Mouse (Mus musculus) layer of hippocampus, adult 2 months (tissue): ENCODE results near the gene Ift74. TPM values are rescaled to one million over a fixed set of nuclear protein-coding genes. Genes with fewer than 3 reads are reported as not detected.

Source experiments
- DNase-seq, 2 experiments: peaks; one replicate each; pipeline ENCODE4 v3.0.0; 2022; ENCODE audit warnings: low spot score in 2 of 2
- H3K27ac ChIP-seq: fragments of 200-600 bp; 2 replicates; pipeline ENCODE4 v1.8.1; 2022
- H3K4me3 ChIP-seq: fragments of 200-600 bp; 2 replicates; pipeline ENCODE4 v1.8.1; 2022; ENCODE audit warnings: mild to moderate bottlenecking
- CTCF ChIP-seq: fragments of 200-600 bp; conservative IDR thresholded peaks from 2 replicates; pipeline ENCODE4 v1.8.1; 2022; ENCODE audit warnings: antibody characterized with exemption, mild to moderate bottlenecking, moderate library complexity
- long read RNA-seq, 2 experiments: library from polyadenylated mRNA; stranded (forward); transcript quantifications; one replicate each; pipeline ENCODE4 v2.0.0; 2021; ENCODE audit warnings: borderline mapping rate in 2 of 2
- total RNA-seq, 2 experiments: library from RNA; stranded (reverse); gene quantifications; 2 replicates each; pipeline ENCODE4 v1.2.3; 2021

Gene Ift74
- 10 to 100 TPM; 26.0 to 28.4 TPM for total RNA-seq
- long read RNA-seq, experiment 1, transcript Ift74-201 (20 exons, 2,139 nt) = major isoform, 28 of 36 reads
- long read RNA-seq, experiment 1, partial matches to known transcripts = 0 of 36 reads
- long read RNA-seq, experiment 1, other reads (novel, unspliced or antisense) = 8 of 36 reads
- long read RNA-seq, experiment 2, transcript Ift74-201 (20 exons, 2,139 nt) = major isoform, 29 of 50 reads
- long read RNA-seq, experiment 2, partial matches to known transcripts = 2 of 50 reads
- long read RNA-seq, experiment 2, other reads (novel, unspliced or antisense) = 19 of 50 reads

DNA sequence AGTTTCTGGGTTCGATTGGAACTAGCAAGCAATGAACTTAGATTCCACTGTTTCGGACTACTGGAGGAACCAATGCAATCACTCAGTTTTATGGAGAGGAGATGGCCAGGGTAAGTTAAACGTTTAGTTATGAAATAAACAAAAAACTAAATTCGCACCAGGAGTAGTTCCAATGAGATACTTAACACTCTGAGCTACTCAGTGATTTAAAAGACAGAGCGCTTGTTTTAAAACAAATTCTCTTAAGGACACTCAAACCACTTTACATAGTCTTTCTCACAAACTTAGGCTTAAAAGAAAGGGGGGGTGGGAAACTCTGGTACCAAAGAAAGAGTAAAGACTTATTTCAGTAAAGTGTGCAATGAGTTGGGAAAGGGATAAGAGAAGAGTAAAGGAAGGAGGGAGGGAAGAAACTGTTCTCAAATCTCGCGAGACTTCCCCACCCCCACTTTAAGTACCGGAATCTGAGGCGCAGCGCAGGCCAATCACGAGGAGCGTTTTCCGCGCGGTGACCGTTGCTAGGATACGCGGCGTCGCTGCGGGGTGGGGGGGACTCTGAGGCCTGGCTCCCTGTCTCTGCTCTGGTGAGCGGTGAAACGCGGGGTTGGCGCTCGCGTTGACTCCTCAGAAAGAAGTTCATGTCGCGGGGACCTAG, at the start of gene Ift74:
TSS of gene Ift74 (plus strand) at position 520 of the 655 bp plus-strand sequence.
- H3K4me3 ChIP-seq = peak within 1 kb of the TSS; percentile 83
- DNase-seq = peak; percentile 94 to 96
- TF ChIP-seq CTCF = no peak
- H3K27ac ChIP-seq = peak within 1 kb of the TSS; percentile 88

DNA sequence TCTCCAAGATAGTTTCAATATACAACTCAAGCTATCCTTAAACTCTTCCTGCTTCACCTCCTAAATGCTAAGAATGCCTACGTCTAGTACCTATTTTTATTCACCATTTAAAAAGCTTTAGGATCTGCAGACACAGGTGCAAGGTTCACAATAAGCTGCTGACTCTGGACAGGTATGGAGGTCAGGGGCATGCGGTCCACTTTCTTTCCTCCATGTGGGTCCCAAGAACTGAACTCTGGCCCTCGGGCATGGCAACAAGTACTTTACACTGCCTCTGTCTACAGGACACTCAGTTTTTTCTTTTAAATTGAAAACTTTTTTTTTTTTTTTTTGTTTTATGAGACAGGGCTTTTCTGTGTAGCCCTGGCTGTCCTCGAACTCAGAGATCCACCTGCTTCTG, 41.6 kb upstream of the Ift74 start:
- Histone ChIP-seq H3K27ac (no peak overlapping the region), H3K4me3 (no peak overlapping the region)
- no peak for DNase-seq
- no peak for TF ChIP-seq CTCF

DNA sequence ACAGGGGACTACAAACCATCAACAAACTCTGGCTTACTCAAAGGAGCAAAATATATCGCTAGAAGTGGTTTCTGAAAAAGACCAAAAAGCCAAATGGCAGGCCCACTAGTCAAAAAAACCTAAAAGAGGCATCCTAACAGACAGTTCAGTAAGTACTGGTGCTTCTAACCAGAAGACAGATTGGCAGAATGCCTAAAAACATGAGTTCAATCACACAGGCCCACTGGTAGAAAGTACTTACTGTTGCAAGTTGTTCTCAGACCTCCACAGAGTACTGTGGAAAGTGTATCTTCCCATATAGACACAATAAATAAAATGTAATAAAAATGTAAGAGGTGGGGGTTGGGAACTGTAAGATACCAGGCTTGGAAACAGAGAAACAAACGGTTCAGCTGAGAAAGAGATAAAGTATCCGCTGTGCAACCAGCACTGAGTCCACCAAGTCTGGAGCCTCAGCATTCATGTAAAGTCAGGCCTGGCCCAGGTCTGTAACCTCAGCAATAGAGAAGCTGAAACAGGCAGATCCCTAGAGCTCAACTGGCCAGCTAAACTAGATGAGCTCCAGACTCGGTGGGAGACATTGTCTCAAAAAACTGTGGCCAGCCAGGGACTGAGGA, 22.4 kb upstream of the Ift74 start:
- DNase-seq = no peak
- Histone ChIP-seq H3K27ac (no peak overlapping the region), H3K4me3 (no peak overlapping the region)
- no peak for TF ChIP-seq CTCF

DNA sequence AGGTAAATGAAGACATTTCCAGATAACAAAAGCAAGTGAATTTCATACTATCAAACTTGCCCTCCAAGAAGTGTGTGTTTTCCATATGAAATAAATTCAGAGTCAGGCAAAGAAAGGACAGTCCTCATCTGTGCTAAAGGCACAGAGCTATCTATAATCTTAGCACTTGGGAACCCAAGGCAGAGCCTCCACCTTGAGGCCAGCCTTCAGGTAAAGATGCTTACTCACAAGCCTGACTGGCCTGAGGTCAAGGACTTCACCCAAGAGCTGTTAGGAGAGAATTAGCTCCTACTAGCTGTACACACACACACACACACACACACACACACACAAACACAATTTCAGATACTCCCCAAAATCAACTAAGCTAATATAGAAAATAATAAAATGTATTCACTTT, 21.6 kb upstream of the Ift74 start:
- no peak overlapping the region for H3K27ac ChIP-seq
- H3K4me3 ChIP-seq = no peak overlapping the region
- no peak for TF ChIP-seq CTCF
- DNase-seq = no peak

DNA sequence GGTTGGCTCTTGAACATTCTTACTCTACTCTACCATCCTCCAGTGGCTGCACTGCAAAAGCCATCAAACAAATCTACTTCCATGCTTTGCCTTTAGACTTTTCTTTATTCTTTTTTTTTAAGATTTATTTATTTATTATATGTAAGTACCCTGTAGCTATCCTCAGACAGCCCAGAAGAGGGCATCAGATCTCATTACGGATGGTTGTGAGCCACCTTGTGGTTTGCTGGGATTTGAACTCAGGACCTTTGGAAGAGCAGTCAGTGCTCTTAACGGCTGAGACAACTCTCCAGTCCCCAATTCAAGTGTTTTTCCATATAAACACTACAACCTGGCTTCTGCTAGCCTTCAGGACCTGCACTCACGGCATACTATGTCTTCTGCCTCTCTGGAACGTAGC, 12.9 kb upstream of the Ift74 start:
- H3K27ac ChIP-seq = no peak overlapping the region
- peak; percentile 62 for TF ChIP-seq CTCF
- H3K4me3 ChIP-seq = no peak overlapping the region
- no peak for DNase-seq

DNA sequence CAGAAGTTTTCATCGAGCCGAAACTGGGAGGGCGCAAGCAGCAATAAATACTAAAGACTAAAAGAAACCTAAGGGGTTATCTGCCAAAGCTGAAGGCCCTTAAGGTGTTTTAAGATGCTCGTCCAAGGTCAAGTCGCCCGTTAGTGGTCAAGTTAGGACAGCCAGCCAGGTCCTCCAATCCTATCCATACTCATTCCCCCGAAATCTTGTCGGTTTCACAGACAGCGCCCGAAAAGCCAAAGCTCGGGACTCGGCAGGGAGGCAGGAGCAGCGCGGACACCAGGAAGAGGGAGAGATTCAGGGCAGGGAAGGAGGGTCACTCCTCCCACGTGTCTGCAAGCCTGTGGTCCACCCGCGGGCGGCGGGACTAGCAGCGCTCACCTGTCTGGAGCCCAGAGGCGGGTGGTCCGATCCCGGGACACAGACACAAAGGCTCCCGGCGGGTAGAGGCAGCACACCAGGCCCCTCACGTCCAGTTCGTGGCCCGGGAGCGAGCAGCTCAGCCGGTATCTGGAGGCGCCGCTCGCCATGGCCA, 11.7 kb upstream of the Ift74 start:
- H3K4me3 ChIP-seq = peak overlapping the region; percentile 85
- DNase-seq = no peak

DNA sequence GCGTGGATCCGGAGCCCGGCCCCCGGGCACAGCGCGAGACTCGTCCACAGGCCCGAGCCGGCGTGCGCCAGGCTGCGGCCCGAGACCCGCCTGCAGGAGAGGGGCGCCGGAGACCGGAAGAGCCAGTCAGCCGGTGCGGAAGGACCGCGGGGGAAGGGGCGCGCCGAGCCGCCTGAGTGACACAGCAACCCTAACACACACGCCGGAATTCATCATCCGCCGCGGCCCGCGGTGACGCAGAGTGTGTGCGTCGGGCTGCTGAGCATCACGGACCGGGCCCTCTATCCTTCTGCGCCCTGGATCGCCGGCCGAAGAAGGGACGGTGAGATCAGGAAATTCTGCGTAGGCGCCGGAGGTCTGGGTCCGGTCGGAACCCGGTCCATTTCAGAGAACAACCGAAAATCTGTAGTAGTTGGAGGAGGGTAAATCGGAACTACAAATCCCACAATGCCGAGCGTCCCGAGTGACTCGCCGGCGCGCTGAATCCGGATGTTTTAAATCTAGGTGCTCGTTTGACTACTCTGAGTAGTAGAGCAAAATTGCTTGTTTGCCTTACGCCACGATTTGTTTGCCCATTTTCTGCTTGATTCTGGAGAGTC, 11.2 kb upstream of the Ift74 start, which contains the start of gene Plaa:
TSS of gene Plaa (minus strand) at position 214 of the 599 bp plus-strand sequence.
- H3K27ac ChIP-seq = peak within 1 kb of the TSS; percentile 100
- peak; percentile 93 to 95 for DNase-seq
- H3K4me3 ChIP-seq = peak within 1 kb of the TSS; percentile 85
- TF ChIP-seq CTCF = peak; percentile 6; the same call in 1 of the 2 replicates

More for the DNA sequence above, 11.7 kb upstream of the Ift74 start:
- H3K27ac ChIP-seq = peak overlapping the region; percentile 100
- TF ChIP-seq CTCF = no peak

DNA sequence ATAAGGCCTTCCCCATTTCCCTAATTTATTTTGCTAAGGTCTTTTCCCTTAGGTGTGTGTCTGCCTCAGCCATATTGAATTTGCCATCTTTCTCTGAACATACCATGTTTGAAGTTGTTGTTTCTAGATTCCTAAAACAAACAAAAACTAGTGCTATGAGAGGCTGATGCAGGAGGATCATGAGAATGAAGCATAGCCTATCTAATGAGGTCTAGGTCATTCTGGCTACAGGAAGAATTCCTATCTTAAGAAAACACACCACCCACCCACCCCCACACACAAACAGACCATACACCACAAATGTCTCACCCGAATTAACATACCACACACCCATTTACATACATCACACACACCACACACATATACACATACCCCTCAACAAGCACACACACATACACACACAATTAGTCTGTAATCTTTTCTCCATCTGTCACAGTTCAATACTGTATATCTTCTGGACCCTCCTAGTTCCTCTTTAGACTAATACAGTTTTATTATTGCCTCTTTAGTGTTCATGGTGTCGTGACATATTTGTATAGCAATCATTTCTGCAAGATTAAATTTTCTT, 9.8 kb upstream of the Ift74 start:
- H3K4me3 ChIP-seq = no peak overlapping the region
- H3K27ac ChIP-seq = no peak overlapping the region
- DNase-seq = no peak
- TF ChIP-seq CTCF = no peak

DNA sequence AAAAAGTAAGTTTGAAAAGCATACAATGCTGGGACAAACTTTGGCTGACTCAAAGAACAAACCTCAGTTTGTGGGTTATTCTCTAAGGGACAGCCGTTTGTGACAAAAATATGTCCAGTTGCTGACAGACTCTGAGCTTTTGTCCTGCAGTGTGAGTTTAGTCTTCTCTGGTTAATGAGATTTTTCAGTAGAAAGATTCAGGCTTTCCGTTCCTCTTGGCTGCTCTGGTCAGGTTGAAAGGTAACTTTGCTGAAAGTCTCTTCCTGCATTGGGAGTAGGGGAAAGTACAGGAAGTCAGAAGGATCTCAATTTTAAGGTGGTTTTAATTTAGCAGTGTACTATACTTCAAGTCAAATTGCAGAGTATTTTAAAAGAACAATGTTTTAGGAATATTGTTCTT, 8.7 kb upstream of the Ift74 start:
- no peak overlapping the region for H3K27ac ChIP-seq
- TF ChIP-seq CTCF = no peak
- no peak overlapping the region for H3K4me3 ChIP-seq
- DNase-seq = no peak

DNA sequence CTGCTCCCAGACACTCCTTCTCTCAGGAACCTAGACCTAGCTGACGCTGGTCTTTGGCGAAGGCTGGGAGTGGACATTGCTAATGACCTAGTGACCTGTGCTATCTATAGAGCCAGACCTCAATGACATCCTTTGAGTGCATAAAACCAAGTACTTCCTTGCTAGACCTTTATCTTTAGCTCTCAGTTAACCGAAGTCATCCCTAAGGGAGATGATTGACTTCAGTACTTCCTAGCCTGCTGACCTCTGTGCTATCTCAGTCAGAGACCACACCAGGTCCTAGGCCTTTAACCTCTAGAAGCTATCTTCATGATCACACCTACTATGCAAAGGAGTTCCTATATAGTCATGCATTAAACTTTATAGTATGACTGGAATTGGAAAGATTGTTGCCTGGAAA, 4.0 kb upstream of the Ift74 start:
- DNase-seq = no peak
- H3K27ac ChIP-seq = no peak overlapping the region
- TF ChIP-seq CTCF = no peak
- H3K4me3 ChIP-seq = no peak overlapping the region

DNA sequence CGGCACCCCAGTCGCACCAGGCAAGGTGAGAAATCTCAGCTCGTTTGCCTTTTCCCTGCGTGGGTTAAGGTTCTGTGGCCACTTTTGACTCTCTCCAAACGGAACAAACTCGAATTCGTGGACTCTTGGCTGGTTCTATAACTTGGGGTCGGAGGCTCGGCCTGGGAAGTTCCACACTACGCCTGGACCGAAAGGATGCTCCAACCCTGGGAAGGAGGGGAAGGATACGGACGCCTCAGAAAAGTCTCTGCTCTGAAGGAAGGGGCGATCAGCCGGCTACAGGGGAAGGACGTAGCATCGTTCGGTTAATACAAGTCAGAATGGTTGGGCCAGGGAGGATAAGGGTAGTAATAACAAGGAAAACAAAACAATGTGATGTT, 326 bp downstream of the Ift74 start:
- Histone ChIP-seq H3K27ac (peak overlapping the region; percentile 88), H3K4me3 (peak overlapping the region; percentile 83)
- TF ChIP-seq CTCF = no peak
- DNase-seq = no peak

DNA sequence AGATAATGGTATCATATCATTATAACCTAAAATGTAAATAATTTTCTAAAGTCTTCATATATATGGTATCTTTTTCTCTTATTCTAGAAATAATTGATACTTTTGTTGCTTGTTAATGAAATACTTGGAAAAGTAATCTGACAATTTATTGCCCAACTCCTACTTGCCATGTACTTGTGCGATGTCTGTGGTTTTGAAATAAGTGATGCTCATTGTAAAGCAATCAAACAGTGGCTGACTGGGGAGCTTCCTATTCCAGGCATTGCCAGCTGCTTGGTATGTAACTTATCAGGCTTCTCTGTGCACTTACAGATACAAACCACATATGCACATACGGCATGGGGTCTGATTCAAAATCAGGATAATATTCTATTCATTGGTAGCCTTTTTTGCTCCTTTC, 5.8 kb downstream of the Ift74 start:
- Histone ChIP-seq H3K4me3 (no peak overlapping the region), H3K27ac (no peak overlapping the region)
- DNase-seq = no peak
- no peak for TF ChIP-seq CTCF

DNA sequence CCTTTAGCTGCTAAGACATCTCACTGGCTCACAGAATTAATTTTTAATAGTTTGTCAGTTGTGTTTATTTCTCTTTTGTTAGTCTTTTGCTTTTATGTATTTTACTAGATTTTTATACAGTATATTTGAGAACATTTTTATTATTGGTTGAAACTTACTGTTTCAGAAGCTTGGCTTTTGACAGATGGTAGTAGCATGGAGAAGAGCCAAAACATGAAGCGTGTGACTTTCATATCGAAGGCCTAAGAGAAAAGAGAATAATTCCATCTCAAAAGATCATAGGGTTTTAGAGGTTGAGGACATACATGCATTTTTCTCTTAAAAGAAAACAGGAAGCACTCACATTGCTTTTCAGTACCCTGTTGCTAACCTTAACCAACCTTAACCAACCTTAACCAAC, 28.9 kb downstream of the Ift74 start:
- no peak overlapping the region for H3K4me3 ChIP-seq
- TF ChIP-seq CTCF = no peak
- DNase-seq = peak; percentile 27 to 47
- H3K27ac ChIP-seq = peak overlapping the region; percentile 61
